Mouse (Mus musculus) granulocyte monocyte progenitor cell, adult 5-6 weeks (primary cell): ENCODE measurements around the gene Cdk6. TPM values are rescaled to one million over a fixed set of nuclear protein-coding genes. Genes with fewer than 3 reads are reported as not detected.
"Not testable (repeated sequence)": the region's sequence is repeated elsewhere in the genome, so short reads cannot be mapped to it uniquely, and the experiment has no call there.

Source experiments
- ATAC-seq: replicated peaks from 2 replicates; pipeline ENCODE4 v1.8.0; 2016; ENCODE audit warnings: mild to moderate bottlenecking, moderate TSS enrichment, inconsistent platforms; ENCODE audit not compliant: poor library complexity, severe bottlenecking
- total RNA-seq, 2 experiments: library from RNA; stranded (forward) in 1 of 2; stranded (reverse) in 1 of 2; fragments of 200-712, 200-1000 nt in 1 of 2; fragments of >200 nt in 1 of 2; fragmentation: Nextera tagmentation in 1 of 2; gene quantifications; 2 replicates each; pipeline ENCODE4 v1.2.3; 2014 to 2017

The Cdk6 gene
- total RNA-seq (2014; fragmentation: Nextera tagmentation), result 278 and 308 TPM in 2 replicates
- 207 and 253 TPM in 2 replicates for total RNA-seq (2017)

DNA sequence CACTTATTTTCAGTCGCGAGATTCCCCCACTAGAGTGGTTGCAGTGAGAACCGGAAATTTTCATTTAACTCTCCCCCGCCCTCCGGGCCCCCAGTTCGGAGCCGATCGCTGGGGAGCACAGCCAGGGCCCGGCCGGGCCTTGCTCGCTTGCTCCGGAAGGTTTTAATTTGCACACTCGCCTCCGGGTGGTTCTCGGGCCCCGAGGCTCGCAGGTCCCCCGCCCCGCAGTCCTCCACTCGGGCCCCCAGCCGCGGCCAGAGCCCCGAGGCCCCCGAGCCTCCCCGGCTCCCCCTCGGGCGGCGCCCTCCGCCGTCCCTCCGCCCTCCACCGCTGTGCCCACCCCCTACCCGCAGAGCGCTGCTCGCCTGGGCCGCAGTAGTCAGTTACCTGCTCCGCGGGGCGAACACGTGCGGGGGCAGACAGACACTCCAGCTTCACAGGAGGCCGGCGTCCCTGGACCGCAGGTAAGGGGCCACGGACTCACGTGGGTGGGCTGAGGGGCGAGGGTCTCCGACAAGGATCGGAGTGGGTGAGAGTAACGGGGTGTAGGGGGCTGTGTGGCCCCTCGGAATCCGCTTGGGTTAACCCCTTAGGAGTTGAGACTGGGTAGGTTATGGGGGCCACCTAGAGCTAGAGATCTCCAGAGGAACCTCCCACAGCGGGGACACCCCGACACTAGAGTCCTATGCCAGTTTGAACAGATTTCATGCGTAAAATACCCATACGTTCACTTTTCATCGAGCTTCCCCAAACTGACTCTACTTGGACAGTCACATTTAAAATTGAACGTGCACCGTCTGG, at the start of gene Cdk6:
Gene Cdk6 (plus strand): TSS at position 375 of the 801 bp plus-strand sequence.
- ATAC-seq, result peak; percentile 21

DNA sequence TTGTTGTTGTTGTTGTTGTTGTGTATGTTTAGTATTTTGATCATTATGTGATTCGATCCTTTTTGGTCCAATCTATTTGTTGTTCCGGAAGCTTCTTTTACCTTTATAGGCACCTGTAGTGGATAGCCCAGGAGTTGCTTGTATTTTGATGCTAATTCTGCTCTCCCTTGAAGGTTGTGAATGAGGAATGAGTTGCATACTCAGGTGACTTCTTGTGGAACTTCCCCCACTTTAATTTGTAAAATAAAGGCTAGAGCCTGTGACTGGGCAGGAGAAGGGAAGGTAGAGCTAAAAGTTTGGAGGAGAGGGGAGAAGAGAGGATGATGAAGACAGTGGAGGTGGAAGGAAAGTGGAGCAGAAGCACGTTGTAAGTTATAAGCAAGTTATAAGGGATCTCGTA, 47.6 kb upstream of the Cdk6 start:
- no peak for ATAC-seq

DNA sequence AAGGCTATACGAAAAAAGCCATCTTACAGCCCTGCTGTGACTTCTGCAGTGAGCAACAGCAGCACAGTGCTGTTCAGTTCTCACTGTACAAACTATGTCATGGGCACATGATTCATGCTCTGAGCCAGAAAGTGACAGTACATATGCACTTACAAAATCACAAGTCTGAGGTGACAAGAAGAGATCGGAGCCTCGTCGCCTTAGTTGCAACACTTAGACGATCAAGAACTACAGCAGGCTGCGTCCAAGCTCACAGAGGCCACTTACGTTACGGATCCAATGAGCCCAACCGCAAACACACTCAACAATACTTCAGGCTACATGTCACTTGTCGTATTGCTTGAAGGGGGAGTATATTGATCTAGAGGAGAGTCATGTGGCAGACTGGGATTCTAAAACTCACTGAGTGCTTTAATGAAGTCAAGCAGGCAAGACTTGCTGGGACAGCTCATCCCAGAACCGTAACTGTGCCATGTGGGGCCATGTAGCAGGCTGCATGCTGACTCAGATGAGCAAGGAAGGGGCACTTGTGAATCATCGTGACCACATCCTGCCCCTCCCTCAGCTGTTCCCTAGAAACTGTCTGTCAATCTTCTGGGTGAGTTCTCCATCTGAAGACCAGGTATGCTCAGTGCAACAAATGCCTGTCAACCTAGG, 40.4 kb upstream of the Cdk6 start:
- ATAC-seq, result peak; percentile 97

DNA sequence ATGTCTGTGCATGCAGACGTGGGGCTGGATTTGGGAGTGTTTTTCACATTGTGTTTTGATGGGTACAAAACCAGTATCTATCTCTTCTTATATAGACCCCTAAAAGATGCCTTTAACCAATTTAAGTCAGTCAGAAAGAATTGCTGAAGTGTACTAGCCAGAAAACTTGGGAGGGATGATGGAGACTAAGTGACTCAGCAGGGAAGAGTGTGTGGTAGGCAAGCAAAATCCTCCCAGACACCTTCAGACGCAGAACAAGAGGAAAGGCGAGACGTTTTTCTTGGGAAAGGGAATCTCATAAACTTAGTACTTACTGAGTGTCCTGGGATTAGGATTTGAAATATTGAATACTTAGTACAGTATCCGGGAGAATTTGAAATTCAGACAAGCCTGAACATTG, 39.8 kb upstream of the Cdk6 start:
- no peak for ATAC-seq

DNA sequence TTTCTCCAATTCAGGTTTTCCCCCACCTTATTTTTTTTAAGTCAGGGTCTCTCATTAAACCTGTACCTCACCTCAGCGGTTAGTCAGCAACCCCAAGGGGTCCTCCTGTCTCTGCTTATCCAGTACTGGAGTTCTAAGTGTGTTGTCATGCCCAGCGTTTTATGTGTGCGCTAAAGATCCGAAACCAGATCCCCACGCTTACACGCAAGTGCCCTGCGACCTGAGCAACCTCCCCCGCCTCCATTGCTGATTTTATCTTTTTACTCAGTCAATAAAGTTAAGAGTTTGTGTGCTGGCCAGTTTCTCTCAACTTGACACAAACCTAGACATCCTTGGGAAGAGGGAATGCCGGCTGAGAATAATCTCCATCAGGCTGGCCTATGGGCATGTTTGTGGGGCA, 37.4 kb upstream of the Cdk6 start:
- no peak for ATAC-seq

DNA sequence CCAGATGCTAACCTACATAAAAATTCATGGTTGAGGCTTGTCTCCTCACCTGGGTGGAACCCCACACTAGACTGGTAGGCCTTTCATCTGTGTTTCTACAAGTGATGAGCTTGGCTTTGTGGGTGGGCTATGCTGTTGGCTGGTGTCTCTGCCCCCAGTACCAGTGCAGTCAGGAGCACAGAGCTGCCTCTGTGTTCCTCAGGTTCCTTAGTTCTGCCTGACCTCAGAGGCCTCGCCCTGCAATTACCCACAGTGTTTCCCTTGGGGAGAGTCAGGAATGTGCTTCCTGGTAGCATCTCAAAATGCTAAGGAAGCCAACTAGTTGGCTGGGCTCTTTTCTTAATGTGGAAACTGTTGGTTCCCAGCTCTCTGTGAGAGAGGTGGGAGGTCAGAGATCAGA, 35.1 kb upstream of the Cdk6 start:
- ATAC-seq, result no peak

DNA sequence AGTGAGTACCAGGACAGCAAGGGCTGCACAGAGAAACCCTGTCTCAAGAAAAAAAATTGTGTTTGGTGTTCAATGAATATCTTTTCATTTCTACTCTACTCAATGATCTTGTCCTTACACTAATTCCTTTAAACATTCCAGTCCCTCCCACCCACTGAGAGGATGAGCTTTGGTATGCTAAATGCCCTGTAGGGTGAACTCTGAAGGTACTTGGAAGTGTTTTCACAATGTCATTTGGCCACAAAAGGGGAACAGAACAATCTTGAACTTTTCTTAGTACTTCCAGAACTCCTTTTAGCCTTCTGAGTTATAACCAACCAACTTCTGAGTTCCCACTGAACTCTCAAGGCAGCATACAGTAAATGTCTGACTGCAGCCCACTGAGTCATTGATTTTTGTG, 32.2 kb upstream of the Cdk6 start:
- ATAC-seq, result peak; percentile 48

GRCm38 (mm10) chr5:3309587-3309986, 31.7 kb upstream of the Cdk6 start:
- peak; percentile 52; the same call in 1 of the 2 replicates for ATAC-seq

DNA sequence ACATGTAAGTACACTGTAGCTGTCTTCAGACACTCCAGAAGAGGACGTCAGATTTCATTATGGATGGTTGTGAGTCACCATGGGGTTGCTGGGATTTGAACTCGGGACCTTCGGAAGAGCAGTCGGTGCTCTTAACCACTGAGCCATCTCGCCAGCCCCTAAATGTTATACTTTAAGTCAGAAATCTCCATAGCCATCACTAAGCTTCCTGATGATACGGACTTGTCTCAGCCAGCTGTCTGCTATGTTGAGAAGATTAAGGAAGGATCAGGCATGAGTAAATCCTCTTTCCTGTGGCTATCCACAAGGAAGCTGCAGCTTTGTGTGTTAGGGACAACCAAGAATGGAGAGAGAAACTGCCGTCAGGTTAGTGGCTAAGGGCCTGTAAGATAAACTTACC, 30.1 kb upstream of the Cdk6 start:
- not testable (repeated sequence) for ATAC-seq

- peak; percentile 65 for ATAC-seq
Measured at GRCm38 (mm10) chr5:3317724-3318123, 23.6 kb upstream of the Cdk6 start.

- no peak for ATAC-seq
Measured at GRCm38 (mm10) chr5:3320225-3320624, 21.1 kb upstream of the Cdk6 start.

DNA sequence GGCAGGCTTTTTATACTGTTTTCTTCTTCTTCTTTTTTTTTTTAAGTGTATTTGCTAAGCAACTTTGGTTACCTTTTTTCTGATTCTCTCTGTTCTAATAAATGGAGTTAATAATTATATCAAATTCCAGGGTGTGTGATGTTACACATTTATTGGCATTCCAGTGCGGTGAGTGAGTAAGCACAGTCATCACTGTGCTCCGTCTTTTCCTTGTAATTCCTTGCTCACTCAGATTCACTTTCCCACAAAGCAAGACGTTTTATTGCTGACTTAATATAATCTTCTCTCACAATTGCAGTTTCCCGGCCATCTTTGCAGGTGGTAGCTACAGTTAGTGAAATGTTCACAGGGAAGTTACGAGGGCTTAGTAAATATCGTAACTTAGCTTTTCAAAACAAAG, 19.2 kb upstream of the Cdk6 start:
- no peak for ATAC-seq

DNA sequence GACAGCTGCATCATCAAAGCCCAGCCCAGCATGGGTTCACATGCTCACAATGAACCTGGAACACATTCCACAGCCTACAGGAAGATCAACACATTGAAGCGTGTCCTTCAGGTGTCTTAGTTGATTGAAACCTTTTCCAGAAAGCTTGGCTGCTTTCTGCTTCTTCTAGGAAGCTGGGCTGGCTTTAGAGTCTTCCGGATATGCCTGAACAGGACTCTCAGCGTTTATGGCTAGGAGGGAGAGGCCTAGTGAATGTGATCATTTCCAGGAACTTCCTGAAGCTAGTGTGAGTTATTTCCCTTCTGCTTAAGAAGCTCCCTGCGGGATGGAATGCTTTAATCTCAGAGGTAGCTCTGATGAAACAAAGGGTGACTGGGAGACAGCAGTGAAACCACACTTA, 17.2 kb upstream of the Cdk6 start:
- no peak for ATAC-seq

- ATAC-seq, result no peak
Measured at GRCm38 (mm10) chr5:3329361-3329760, 11.9 kb upstream of the Cdk6 start.

DNA sequence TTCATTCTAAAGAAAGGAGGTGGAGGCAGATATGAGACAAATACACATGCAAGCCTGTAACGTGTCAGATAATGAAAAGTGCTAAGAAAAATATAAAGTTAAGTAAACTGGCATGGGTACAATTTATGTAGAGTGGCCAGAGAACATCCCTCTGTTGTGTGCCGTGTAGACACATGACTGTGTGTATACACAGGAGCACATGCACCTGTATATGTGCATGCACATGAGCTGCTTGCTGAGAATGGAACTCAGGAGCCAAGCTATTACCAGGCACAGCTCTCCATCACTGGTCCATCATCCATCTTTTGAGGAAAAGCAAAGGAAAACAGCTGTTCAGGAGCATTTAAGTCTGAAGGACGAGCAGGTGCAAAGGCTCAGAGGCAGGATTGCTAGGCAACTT, 10.4 kb upstream of the Cdk6 start:
- ATAC-seq, result no peak

DNA sequence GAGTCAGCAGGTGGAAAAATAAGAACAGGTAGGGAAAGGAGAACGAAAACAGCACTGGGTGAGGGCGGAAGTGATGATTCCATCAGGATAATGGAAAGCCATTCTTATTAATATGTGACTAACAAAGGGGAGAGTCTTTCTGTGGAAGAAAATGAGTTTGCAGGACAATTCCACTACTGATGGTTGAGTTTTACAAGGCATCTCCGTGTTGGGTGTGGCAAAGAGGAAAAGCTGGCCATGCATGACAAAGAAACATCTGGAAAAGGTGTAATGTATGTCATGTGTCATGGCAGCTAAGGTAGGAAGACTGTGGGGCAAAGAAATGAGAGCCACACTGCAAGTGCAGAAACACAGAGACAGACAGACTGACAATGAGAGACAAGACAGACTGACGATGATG, 8.3 kb upstream of the Cdk6 start:
- not testable (repeated sequence) for ATAC-seq

- ATAC-seq, result not testable (repeated sequence)
Measured at GRCm38 (mm10) chr5:3340340-3341058, 786 bp upstream of the Cdk6 start.

- peak; percentile 21 for ATAC-seq
Measured at GRCm38 (mm10) chr5:3341931-3342770, 866 bp downstream of the Cdk6 start.

- peak; percentile 26 for ATAC-seq
Measured at GRCm38 (mm10) chr5:3342771-3343565, 1.7 kb downstream of the Cdk6 start.
